Mouse (Mus musculus) embryonic facial prominence, embryonic 13.5 days (tissue): ENCODE measurements around the gene Daw1. TPM values are rescaled to one million over a fixed set of nuclear protein-coding genes. Genes with fewer than 3 reads are reported as not detected.

Source experiments
- ATAC-seq: fragments of 200-750 bp; cut with Nextera tagmentation; 2 replicates; pipeline ENCODE4 v1.8.0; 2017; ENCODE audit warnings: low read depth; ENCODE audit not compliant: insufficient number of reproducible peaks, insufficient read depth, low FRiP score, low TSS enrichment
- H3K27ac ChIP-seq: fragments of 300-500 bp; sonication (generic); 2 replicates; pipeline ENCODE4 v1.5.1; 2015; ENCODE audit warnings: moderate library complexity, mild to moderate bottlenecking, inconsistent platforms
- H3K27me3 ChIP-seq: fragments of 300-500 bp; sonication (generic); 2 replicates; pipeline ENCODE4 v1.6.1; 2015; ENCODE audit warnings: mild to moderate bottlenecking, inconsistent platforms
- H3K36me3 ChIP-seq: fragments of 300-500 bp; sonication (generic); 2 replicates; pipeline ENCODE4 v1.6.1; 2015; ENCODE audit warnings: mild to moderate bottlenecking, inconsistent platforms
- H3K4me1 ChIP-seq: fragments of 300-500 bp; sonication (generic); 2 replicates; pipeline ENCODE4 v1.6.1; 2015; ENCODE audit warnings: inconsistent platforms
- H3K4me2 ChIP-seq: fragments of 300-500 bp; sonication (generic); 2 replicates; pipeline ENCODE4 v1.6.1; 2015; ENCODE audit warnings: moderate library complexity, mild to moderate bottlenecking, inconsistent platforms
- H3K4me3 ChIP-seq: fragments of 300-500 bp; sonication (generic); 2 replicates; pipeline ENCODE4 v1.5.1; 2015; ENCODE audit warnings: mild to moderate bottlenecking, inconsistent platforms
- H3K9ac ChIP-seq: fragments of 300-500 bp; sonication (generic); 2 replicates; pipeline ENCODE4 v1.6.1; 2015; ENCODE audit warnings: mild to moderate bottlenecking, inconsistent platforms
- H3K9me3 ChIP-seq: fragments of 300-500 bp; sonication (generic); 2 replicates; pipeline ENCODE4 v1.6.1; 2016; ENCODE audit warnings: inconsistent platforms
- WGBS: fragments of 180-500 bp; shearing (Covaris S2); methylation state at CpG from one replicate; pipeline ENCODE4 v1.1.7; 2015; ENCODE audit warnings: mixed read lengths; 5-methylcytosine and 5-hydroxymethylcytosine counted together
- polyA plus RNA-seq: library from polyadenylated mRNA; unstranded; fragments of >200 nt; fragmentation: Nextera tagmentation; extraction: Ambion mirVana; gene quantifications from 2 replicates; pipeline ENCODE4 v1.2.1, GENCODE M21; 2015

The Daw1 gene
- not detected in 2 replicates for polyA plus RNA-seq

DNA sequence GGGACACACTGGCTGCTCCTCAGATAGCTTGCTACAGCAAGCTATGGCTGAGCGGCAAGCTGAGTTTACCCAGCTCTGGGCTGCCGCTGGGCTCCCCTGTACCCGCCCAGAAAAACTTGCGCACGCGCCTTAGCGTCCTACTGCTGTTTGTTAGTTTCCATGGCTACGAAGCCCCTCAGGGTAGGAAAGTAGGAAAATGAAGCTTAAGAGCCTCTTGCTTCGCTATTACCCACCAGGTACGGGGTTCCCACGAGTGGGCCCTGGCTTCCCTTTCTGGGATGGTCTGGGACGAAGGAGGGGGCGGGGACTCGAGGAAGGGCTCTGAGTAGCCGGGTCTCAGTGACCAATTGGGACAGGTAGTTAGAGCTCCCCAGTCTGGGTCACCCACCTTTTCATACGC lies at the start of gene Daw1:
TSS of gene Daw1 (plus strand) at position 150 of the 400 bp plus-strand sequence.
- ATAC-seq, result peak; percentile 89
- Histone ChIP-seq H3K36me3 (no peaks in the 10 kb centered on the region), H3K27ac (no peak within 1 kb of the TSS), H3K4me2 (peak within 1 kb of the TSS; percentile 73), H3K27me3 (no peaks in the 10 kb centered on the region), H3K4me1 (no peaks in the 10 kb centered on the region; the same call in 1 of the 2 replicates), H3K4me3 (peak within 1 kb of the TSS; percentile 59), H3K9ac (peak within 1 kb of the TSS; percentile 67), H3K9me3 (no peaks in the 10 kb centered on the region)
- under 1% methylated on average over 16 of the region's 16 CpGs for WGBS

DNA sequence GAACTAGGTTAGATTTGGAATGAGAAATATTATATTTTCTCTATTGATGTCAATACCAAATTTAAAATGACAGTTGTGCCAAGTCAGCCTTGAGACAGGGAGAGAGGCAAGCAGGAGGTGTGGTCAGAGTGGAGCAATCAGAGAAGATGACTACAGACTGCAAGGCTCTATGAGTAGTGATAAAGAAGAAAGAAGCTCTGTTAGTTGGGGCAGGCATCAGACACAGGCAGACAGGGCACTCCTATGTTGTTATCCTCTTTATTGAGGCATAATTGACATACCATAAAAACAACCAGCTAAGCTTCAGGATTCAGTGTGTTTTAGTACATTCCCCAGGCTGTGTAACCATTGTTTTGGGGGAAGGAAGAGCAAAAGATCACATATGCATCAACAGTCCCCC lies 48.6 kb upstream of the Daw1 start:
- no peak overlapping the region for H3K9ac ChIP-seq
- H3K4me3 ChIP-seq, result no peak overlapping the region
- no peak overlapping the region for H3K27ac ChIP-seq
- H3K4me1 ChIP-seq, result no peaks in the 10 kb centered on the region
- no peak overlapping the region for H3K4me2 ChIP-seq
- H3K36me3 ChIP-seq, result no peaks in the 10 kb centered on the region
- no peaks in the 10 kb centered on the region for H3K27me3 ChIP-seq
- no peak for ATAC-seq
- no peaks in the 10 kb centered on the region for H3K9me3 ChIP-seq

DNA sequence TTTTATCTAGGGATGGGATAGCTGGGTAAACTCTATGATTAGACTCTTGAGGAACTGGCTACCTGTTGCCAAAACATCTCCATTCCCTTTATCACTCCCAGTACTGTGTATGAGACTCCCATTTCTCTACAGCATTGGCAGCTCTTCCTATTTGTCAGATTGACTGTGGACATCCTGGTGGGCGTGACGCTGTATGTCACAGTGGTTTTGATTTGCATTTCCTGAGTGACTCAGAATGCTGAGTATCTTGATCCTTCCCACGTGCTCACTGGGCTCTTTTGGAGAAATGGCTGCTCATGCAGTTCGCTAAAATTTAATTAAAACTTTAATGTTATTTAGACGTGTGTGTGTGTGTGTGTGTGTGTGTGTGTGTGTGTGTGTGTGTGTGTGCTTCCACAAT lies 47.8 kb upstream of the Daw1 start:
- 62% methylated on average over 5 of the region's 5 CpGs for WGBS
- H3K36me3 ChIP-seq, result no peaks in the 10 kb centered on the region
- no peak overlapping the region for H3K4me3 ChIP-seq

DNA sequence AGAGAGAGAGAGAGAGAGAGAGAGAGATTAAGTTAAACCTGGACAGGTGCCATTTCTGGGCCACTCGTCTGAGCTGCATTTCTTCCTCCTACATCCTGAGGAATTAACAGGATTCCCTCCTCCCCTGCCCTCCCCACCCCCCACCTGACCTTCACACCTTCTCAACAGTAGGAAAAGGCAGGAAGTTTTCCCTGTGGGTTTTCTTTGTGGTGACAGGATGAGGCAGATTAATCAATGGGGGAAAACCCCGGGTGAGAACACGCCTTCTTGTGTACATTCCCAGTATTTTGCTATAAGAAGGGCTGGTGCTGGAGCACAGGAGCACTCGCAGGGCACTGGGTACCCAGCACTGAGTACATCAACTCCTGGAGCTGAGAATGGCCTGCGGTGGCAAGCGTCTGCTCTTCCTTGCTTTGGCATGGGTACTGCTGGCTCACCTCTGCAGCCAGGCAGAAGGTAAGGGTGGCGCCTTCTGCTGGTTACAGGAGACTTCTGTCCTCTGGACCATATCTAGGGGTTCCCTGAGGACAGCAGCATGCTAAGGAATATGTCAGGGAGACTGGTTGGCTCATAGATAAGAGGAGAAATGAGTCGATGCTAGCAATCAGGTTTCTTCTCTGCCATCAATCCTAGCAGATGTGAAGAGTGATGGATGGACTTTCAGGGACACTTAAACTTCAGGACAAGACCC lies 43.0 kb upstream of the Daw1 start, which contains the start of gene Ccl20:
TSS of gene Ccl20 (plus strand) at position 320 of the 691 bp plus-strand sequence.
- Histone ChIP-seq H3K27ac (no peak within 1 kb of the TSS), H3K9ac (no peak within 1 kb of the TSS), H3K4me1 (no peaks in the 10 kb centered on the region), H3K36me3 (no peaks in the 10 kb centered on the region), H3K4me3 (no peak within 1 kb of the TSS), H3K27me3 (no peaks in the 10 kb centered on the region), H3K4me2 (no peak within 1 kb of the TSS), H3K9me3 (no peaks in the 10 kb centered on the region)
- ATAC-seq, result no peak
- WGBS, result 43% methylated on average over 8 of the region's 8 CpGs

More for the DNA sequence above, 47.8 kb upstream of the Daw1 start:
- Histone ChIP-seq H3K4me2 (no peak overlapping the region), H3K4me1 (no peaks in the 10 kb centered on the region), H3K27ac (no peak overlapping the region), H3K27me3 (no peaks in the 10 kb centered on the region), H3K9ac (no peak overlapping the region), H3K9me3 (no peaks in the 10 kb centered on the region)
- ATAC-seq, result no peak

DNA sequence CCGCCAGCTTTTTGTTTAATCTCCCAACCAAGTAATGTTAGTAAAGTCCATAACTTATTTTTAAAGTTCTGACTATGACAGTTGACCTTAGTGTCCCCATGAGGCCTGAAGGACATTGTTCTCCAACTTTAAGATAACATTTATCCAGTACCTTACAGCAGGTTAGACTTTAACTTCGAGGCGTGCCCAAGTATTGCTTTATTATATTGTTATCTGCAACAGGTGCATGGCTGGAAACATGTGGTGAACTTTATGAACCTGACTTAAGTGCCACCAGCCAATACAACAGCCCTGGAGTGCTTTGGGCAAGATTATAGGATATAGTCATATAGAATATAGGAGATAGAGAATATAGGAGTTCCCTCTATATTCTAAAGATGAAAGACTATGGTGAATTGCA lies 42.3 kb upstream of the Daw1 start:
- WGBS, result 87% methylated on average over 3 of the region's 3 CpGs
- no peaks in the 10 kb centered on the region for H3K4me1 ChIP-seq
- no peak for ATAC-seq

DNA sequence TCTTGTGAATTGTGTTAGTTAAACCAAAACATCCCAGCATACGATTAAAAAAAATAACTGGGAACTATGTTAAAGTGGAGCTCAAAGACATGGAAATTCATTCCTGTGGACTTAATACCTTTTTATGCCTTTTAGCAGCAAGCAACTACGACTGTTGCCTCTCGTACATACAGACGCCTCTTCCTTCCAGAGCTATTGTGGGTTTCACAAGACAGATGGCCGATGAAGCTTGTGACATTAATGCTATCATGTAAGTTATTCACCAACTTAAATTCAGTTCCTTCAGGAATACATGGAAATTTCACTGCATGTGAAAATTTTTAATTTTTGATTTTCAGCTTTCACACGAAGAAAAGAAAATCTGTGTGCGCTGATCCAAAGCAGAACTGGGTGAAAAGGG lies 41.9 kb upstream of the Daw1 start:
- Histone ChIP-seq H3K4me1 (no peaks in the 10 kb centered on the region), H3K27ac (no peak overlapping the region), H3K9me3 (no peaks in the 10 kb centered on the region), H3K9ac (no peak overlapping the region), H3K27me3 (no peaks in the 10 kb centered on the region), H3K4me3 (no peak overlapping the region), H3K4me2 (no peak overlapping the region), H3K36me3 (no peaks in the 10 kb centered on the region)
- 90% methylated on average over 7 of the region's 7 CpGs for WGBS
- no peak for ATAC-seq

More for the DNA sequence above, 42.3 kb upstream of the Daw1 start:
- no peaks in the 10 kb centered on the region for H3K27me3 ChIP-seq
- H3K9ac ChIP-seq, result no peak overlapping the region
- no peak overlapping the region for H3K27ac ChIP-seq
- no peaks in the 10 kb centered on the region for H3K36me3 ChIP-seq
- H3K9me3 ChIP-seq, result no peaks in the 10 kb centered on the region
- H3K4me3 ChIP-seq, result no peak overlapping the region
- no peak overlapping the region for H3K4me2 ChIP-seq

DNA sequence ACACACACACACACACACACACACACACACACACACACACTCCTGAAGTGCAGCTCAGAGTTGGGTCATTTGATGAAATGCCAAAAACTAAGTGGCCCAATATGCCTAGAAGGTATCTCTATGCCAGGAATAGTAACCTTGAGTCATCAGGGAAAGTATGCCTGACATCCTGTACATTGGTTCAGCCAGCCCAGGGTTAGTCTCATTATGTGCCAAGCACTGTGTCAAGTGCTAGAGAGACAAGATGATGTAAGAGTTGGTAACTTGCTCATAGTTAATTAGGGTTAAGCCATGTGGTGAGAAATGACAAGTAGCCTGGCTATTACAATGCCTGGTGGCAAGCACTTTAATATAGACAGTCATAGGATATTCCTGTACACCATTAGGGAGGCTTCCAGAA lies 39.6 kb upstream of the Daw1 start:
- Histone ChIP-seq H3K36me3 (no peaks in the 10 kb centered on the region), H3K9ac (no peak overlapping the region), H3K4me1 (no peaks in the 10 kb centered on the region), H3K9me3 (no peaks in the 10 kb centered on the region), H3K4me2 (no peak overlapping the region), H3K4me3 (no peak overlapping the region), H3K27ac (no peak overlapping the region), H3K27me3 (no peaks in the 10 kb centered on the region)
- ATAC-seq, result no peak

DNA sequence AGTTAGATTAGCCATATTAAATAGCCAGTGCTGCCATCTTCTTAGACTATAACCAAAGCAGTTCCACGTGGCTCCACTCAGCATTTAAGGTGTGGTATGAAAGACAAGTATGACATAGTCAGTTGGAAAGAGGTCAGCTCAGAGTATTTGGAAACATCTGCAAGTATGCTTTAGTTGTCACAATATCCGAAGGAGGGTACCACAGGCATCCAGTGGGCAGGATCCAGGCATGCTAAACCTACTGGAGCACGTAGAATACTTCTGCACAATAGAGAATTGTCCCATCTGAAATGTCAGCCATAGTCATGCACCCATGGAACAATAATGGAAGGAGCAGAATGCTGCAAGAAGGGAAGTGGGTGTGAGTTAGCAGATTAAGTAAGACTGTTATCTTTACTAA lies 39.2 kb upstream of the Daw1 start:
- WGBS, result 73% methylated on average over 3 of the region's 3 CpGs
- H3K4me1 ChIP-seq, result no peaks in the 10 kb centered on the region

DNA sequence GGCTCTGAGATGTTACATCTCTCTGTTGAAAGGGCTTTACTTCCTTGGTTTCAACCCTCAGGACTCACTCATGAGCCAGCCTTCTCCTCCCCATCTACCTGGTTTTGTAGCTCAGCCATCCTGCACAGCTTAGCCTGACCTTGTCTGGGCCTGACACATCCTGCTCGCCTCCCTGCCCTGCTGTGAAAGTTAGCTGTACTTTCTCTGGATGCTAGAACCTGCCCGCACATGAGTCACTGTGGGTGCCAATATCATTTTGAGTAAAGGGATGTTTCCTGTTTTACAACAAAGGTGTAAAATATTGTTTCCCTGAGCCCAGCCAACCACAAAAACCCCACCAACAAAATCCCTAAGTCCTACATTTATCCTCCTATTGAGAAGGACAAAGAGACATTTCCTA lies 36.4 kb upstream of the Daw1 start:
- Histone ChIP-seq H3K4me1 (no peaks in the 10 kb centered on the region), H3K27me3 (no peaks in the 10 kb centered on the region), H3K27ac (no peak overlapping the region), H3K4me3 (no peak overlapping the region), H3K4me2 (no peak overlapping the region), H3K9ac (no peak overlapping the region), H3K36me3 (no peaks in the 10 kb centered on the region), H3K9me3 (no peaks in the 10 kb centered on the region)
- no peak for ATAC-seq
- WGBS, result 80% methylated on average over 2 of the region's 2 CpGs

More for the DNA sequence above, 39.2 kb upstream of the Daw1 start:
- H3K4me3 ChIP-seq, result no peak overlapping the region
- H3K36me3 ChIP-seq, result no peaks in the 10 kb centered on the region
- no peaks in the 10 kb centered on the region for H3K27me3 ChIP-seq
- no peak overlapping the region for H3K4me2 ChIP-seq
- no peak overlapping the region for H3K27ac ChIP-seq
- ATAC-seq, result no peak
- H3K9me3 ChIP-seq, result no peaks in the 10 kb centered on the region
- H3K9ac ChIP-seq, result no peak overlapping the region

DNA sequence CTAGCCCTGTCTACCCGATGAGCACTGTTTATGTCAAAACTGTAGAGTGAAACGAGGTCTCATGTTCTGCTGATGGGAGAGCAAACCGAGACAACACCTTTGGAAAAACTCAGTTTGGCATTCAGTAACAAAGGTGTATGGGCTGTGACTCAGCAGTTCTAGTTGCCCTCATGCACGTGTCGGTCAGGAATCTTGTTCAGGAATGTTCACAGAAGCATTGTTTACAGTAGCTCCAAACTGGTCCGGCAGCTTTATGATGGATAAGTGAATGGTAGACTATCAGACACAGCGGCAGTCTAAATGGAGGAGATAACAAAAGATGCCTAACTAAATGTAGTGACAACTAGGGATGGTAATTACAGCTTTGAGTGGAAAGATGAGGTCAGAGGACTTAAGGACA lies 23.7 kb upstream of the Daw1 start:
- ATAC-seq, result no peak
- WGBS, result 70% methylated on average over 7 of the region's 7 CpGs
- Histone ChIP-seq H3K36me3 (no peaks in the 10 kb centered on the region), H3K4me3 (no peak overlapping the region), H3K4me1 (no peaks in the 10 kb centered on the region), H3K9ac (no peak overlapping the region), H3K9me3 (no peaks in the 10 kb centered on the region), H3K27me3 (no peaks in the 10 kb centered on the region), H3K4me2 (no peak overlapping the region), H3K27ac (no peak overlapping the region)

DNA sequence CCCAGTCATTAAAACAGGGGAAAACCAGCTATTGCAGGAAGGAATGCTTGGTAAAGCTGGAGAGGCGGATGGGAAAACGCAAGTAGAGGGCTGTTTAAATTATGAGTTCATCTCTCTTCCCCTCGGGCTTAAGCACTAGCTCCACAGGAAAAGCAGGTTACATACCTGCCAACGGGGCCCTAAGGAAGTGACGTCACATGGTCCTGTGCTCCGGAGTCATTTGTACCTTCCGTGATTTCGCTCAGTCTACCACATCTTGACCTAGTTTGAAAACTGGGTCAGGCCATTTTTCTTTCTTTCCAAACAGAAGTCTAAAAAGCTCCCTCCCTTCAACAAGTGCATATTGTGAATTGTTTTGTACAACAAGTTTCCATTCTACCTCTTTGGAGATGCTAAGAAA lies 21.7 kb upstream of the Daw1 start:
- Histone ChIP-seq H3K4me3 (no peak overlapping the region), H3K4me2 (no peak overlapping the region), H3K4me1 (no peaks in the 10 kb centered on the region), H3K9ac (no peak overlapping the region), H3K36me3 (no peaks in the 10 kb centered on the region), H3K27me3 (no peaks in the 10 kb centered on the region), H3K9me3 (no peaks in the 10 kb centered on the region), H3K27ac (no peak overlapping the region)
- ATAC-seq, result no peak
- 78% methylated on average over 8 of the region's 8 CpGs for WGBS

DNA sequence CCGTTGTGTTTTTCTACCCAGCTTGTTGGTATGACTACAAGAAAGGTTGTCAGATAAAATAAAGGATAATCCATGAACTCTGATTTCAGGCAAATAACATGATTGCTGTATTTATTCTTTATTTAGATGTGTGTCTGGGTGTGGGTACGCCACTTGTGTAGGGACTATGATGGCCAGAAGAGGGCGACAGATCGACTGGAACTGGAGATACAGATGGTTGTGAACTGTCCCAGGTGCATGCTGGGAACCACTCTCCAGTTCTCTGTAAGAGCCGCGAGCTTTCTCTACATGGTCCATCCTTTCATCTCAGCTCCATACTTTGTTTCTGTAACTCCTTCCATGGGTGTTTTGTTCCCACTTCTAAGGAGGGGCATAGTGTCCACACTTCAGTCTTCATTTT lies 20.8 kb upstream of the Daw1 start:
- Histone ChIP-seq H3K9ac (no peak overlapping the region), H3K4me3 (no peak overlapping the region), H3K9me3 (no peaks in the 10 kb centered on the region), H3K27me3 (no peaks in the 10 kb centered on the region), H3K27ac (no peak overlapping the region), H3K4me1 (no peaks in the 10 kb centered on the region), H3K4me2 (no peak overlapping the region), H3K36me3 (no peaks in the 10 kb centered on the region)
- 86% methylated on average over 6 of the region's 6 CpGs for WGBS
- ATAC-seq, result no peak
